Mouse (Mus musculus) heart, postnatal 0 days (tissue): Measurements from ENCODE around the gene Phf2.

Experiments
- CTCF ChIP-seq: IDR thresholded peaks from 2 replicates; pipeline ENCODE4 v1.5.1; 2016; ENCODE audit warnings: antibody characterized with exemption, control low read depth, low read depth
- EP300 ChIP-seq: IDR thresholded peaks from 2 replicates; pipeline ENCODE4 v1.6.1; 2016; ENCODE audit warnings: antibody characterized with exemption, low read depth

GRCm38 (mm10) chr13:48861913-48862312 is 9.0 kb downstream of the Phf2 start:
- TF ChIP-seq CTCF (no peak), EP300 (no peak)
